Mouse (Mus musculus): Measurements from ENCODE around the gene Csde1.

DNA sequence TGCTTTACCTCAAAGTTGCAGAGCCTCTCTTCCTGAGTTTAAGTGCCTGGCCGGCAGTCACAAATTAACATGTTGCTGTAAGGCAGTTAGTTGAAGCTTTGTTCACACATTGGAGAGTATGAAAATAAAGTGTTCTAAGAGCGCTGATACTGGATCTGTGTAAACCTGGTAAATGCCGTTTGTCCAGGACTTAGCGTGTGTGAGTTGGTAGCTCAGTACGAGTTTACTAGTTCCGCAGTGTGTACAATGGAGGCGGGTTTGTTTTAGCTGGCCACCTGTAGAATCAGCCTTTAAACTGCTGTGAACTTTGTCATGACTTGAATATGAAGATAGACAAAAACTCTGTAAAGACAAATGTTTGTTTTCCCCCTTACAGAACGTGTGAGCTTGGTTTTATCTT is 46.7 kb downstream of the Csde1 start:
- TF ChIP-seq CHD2 (IDR thresholded peaks at IDR 0.05; ENCODE audit: low read depth, low read length) (no peak), ZC3H11A (IDR thresholded peaks at IDR 0.05; ENCODE audit: borderline replicate concordance, low read depth, low read length) (no peak)

Measured in ES-E14 (cell line).